In the genomic region with DNA sequence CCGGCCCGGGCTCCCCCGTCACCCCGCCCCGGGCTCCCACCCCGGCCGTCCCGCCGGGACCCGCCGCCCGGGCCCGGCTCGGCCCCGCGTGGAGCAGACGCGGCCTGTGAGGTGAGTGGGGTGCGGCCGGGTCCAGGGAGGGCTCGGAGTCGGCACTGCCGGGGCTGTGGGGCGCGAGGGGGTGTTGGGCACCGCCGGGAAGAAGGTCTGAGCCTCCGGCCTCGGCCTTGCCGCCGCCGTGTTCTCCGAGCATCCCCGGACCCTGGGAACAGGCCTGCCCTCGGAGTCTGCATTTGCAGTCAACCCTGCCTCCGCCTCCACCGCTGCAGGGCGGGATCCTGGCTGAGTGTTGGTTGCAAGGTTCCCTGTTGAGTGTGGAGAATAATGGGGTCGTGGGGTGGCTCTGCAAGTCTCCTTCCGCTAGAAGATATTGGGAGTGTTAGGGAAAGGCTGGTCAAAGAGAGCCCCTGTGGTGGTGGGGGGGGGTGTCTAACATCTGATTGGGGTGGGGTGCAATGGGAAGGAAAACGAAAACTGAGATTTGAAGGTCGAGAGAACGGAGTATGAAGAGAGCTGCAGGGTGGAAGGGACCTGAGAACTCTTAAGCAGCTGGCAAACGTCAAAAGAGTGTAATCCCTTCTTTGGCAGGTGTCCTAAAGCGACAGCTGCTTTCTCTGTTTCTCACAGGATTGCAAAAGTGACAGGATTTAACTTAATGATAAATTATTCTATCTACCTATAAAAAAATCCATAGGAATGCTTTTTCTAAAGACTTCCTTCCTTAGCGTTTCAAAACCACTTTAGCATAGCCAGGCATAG, we compare ENCODE assay signal across 8 mouse cellular contexts. TPM values are rescaled to one million over a fixed set of nuclear protein-coding genes. Genes with fewer than 3 reads are reported as not detected.
A peak's percentile ranks its signal among the peaks of the same experiment; 100 is the strongest.
DNase-seq lines count a peak whose midpoint lies in the region; ATAC-seq and TF ChIP-seq lines count a peak whose summit lies in the region.

No protein-coding gene starts in this region.

- H3K9ac ChIP-seq in heart, embryonic 14.5 days (ENCODE audit: low read length), result peak overlapping the region; percentile 92
- H3K9ac ChIP-seq in limb, embryonic 13.5 days, result peak overlapping the region; percentile 89
- peak overlapping the region; percentile 87 for H3K9ac ChIP-seq in neural tube, embryonic 13.5 days

- no peaks in the 10 kb centered on the region for H3K27me3 ChIP-seq in heart, embryonic 14.5 days (ENCODE audit: control insufficient read depth, insufficient read depth, low read length)
- H3K27me3 ChIP-seq in G1E (ENCODE audit: insufficient read depth, low read length), result no peaks in the 10 kb centered on the region
- no peaks in the 10 kb centered on the region for H3K27me3 ChIP-seq in limb, embryonic 13.5 days
- no peaks in the 10 kb centered on the region for H3K27me3 ChIP-seq in neural tube, embryonic 13.5 days

- no peak for TF ChIP-seq CTCF in G1E (IDR thresholded peaks at IDR 0.05; ENCODE audit: low read depth, low read length)

- peak overlapping the region; percentile 88 for H3K4me2 ChIP-seq in heart, embryonic 14.5 days (ENCODE audit: low read length)
- peak overlapping the region; percentile 90 for H3K4me2 ChIP-seq in limb, embryonic 13.5 days (replicated peaks)
- H3K4me2 ChIP-seq in neural tube, embryonic 13.5 days, result peak overlapping the region; percentile 98

- no peak for DNase-seq in heart, adult 9 months (ENCODE audit: low spot score in 2 of 2)
- DNase-seq in G1E (ENCODE audit: low spot score), result peak; percentile 52
- DNase-seq in ovary, postnatal 10 days (ENCODE audit: low spot score), result no peak
- DNase-seq in spleen, adult 12 weeks (ENCODE audit: low spot score), result no peak

- H3K9me3 ChIP-seq in heart, embryonic 14.5 days (ENCODE audit: control insufficient read depth, low read length), result no peaks in the 10 kb centered on the region
- H3K9me3 ChIP-seq in G1E (replicated peaks), result no peaks in the 10 kb centered on the region
- H3K9me3 ChIP-seq in limb, embryonic 13.5 days, result no peaks in the 10 kb centered on the region
- no peaks in the 10 kb centered on the region for H3K9me3 ChIP-seq in neural tube, embryonic 13.5 days

- peaks cover 3 to 22% of the 10 kb centered on the region in 2 experiments for H3K4me1 ChIP-seq in heart, embryonic 14.5 days (ENCODE audit: control insufficient read depth in 2 of 2, insufficient read depth in 2 of 2, low read length in 2 of 2)
- peaks cover 45% of the 10 kb centered on the region for H3K4me1 ChIP-seq in G1E (ENCODE audit: insufficient read depth, low read depth, low read length)
- H3K4me1 ChIP-seq in limb, embryonic 13.5 days, result peaks cover 39% of the 10 kb centered on the region
- H3K4me1 ChIP-seq in neural tube, embryonic 13.5 days (replicated peaks), result peaks cover 31% of the 10 kb centered on the region

- 0 out of 2 replicates have a peak, but pooled peaks have one; percentile 1 for ATAC-seq in heart, embryonic 14.5 days (ENCODE audit: insufficient number of reproducible peaks, insufficient read depth, low FRiP score, low read depth)
- ATAC-seq in G1E (ENCODE audit: extremely low read depth, insufficient number of reproducible peaks, low FRiP score, poor library complexity, severe bottlenecking), result peak; percentile 5; the same call in 1 of the 2 replicates
- ATAC-seq in erythroid progenitor cell, adult 5-6 weeks (replicated peaks; ENCODE audit: low FRiP score, poor library complexity, severe bottlenecking), result peak; percentile 43
- no peak; the same call in none of the 2 replicates for ATAC-seq in limb, embryonic 13.5 days (ENCODE audit: low FRiP score, low read depth)
- ATAC-seq in neural tube, embryonic 13.5 days (ENCODE audit: low read depth), result no peak; the same call in 1 of the 2 replicates

- H3K27ac ChIP-seq in heart, embryonic 14.5 days (replicated peaks in 1 of 2; ENCODE audit: control insufficient read depth in 1 of 2, insufficient read depth in 1 of 2, low read depth in 2 of 2, low read length in 2 of 2), result peak overlapping the region; percentile 87 to 92
- peak overlapping the region; percentile 93 for H3K27ac ChIP-seq in limb, embryonic 13.5 days
- peak overlapping the region; percentile 90 for H3K27ac ChIP-seq in neural tube, embryonic 13.5 days (replicated peaks)

- peak overlapping the region; percentile 68 to 93 for H3K4me3 ChIP-seq in heart, embryonic 14.5 days (ENCODE audit: control insufficient read depth in 1 of 2, insufficient read depth in 1 of 2, low read depth in 1 of 2, low read length in 2 of 2)
- peak overlapping the region; percentile 94 for H3K4me3 ChIP-seq in G1E (ENCODE audit: low read depth, low read length)
- peak overlapping the region; percentile 91 for H3K4me3 ChIP-seq in limb, embryonic 13.5 days
- peak overlapping the region; percentile 81 for H3K4me3 ChIP-seq in neural tube, embryonic 13.5 days

- H3K36me3 ChIP-seq in heart, embryonic 14.5 days (ENCODE audit: control insufficient read depth, insufficient read depth, low read length), result peaks cover 32% of the 10 kb centered on the region
- H3K36me3 ChIP-seq in G1E (replicated peaks), result peaks cover 67% of the 10 kb centered on the region
- H3K36me3 ChIP-seq in limb, embryonic 13.5 days, result peaks cover 34% of the 10 kb centered on the region
- H3K36me3 ChIP-seq in neural tube, embryonic 13.5 days, result peaks cover 22% of the 10 kb centered on the region

- WGBS in heart, embryonic 14.5 days, result under 1% methylated on average over 42 of the region's 46 CpGs
- WGBS in limb, embryonic 13.5 days, result 1% methylated on average over 39 of the region's 46 CpGs
- 1% methylated on average over 45 of the region's 46 CpGs for WGBS in neural tube, embryonic 13.5 days

RNA-seq across cellular contexts. Expression of a gene that starts 0.4 kb away (rescaled TPM):
- polyA plus RNA-seq in heart, embryonic 14.5 days (2014; fragmentation: Nextera tagmentation; extraction: Ambion mirVana), result 23.8 and 25.0 TPM in 2 replicates
- 82.2 and 121 TPM in 2 replicates for total RNA-seq in G1E (2014; fragmentation: Nextera tagmentation)
- 18.9 and 21.4 TPM in 2 replicates for total RNA-seq in G1E (2017)
- 72.3 and 76.3 TPM in 2 replicates for polyA plus RNA-seq in G1E (2012)
- total RNA-seq in erythroid progenitor cell, adult 5-6 weeks (2015; ENCODE audit: low replicate concordance), result 131 and 194 TPM in 2 replicates
- 90.5 and 96.5 TPM in 2 replicates for total RNA-seq in erythroid progenitor cell, adult 5-6 weeks (2017; ENCODE audit: low replicate concordance)
- 29.3 and 32.8 TPM in 2 replicates for polyA plus RNA-seq in limb, embryonic 13.5 days (2015; fragmentation: Nextera tagmentation; extraction: Ambion mirVana)
- polyA plus RNA-seq in neural tube, embryonic 13.5 days (2015; fragmentation: Nextera tagmentation; extraction: Ambion mirVana), result 7.2 and 9.4 TPM in 2 replicates

RNA-seq across cellular contexts. Expression of a gene that starts 0.5 kb away (rescaled TPM):
- polyA plus RNA-seq in heart, embryonic 14.5 days (2014; fragmentation: Nextera tagmentation; extraction: Ambion mirVana), result 79.2 and 79.6 TPM in 2 replicates
- total RNA-seq in G1E (2014; fragmentation: Nextera tagmentation) (52.4 and 52.8 TPM in 2 replicates), G1E (2017) (66.0 and 66.5 TPM in 2 replicates)
- polyA plus RNA-seq in G1E (2012), result 82.8 and 84.1 TPM in 2 replicates
- 141 and 176 TPM in 2 replicates for total RNA-seq in erythroid progenitor cell, adult 5-6 weeks (2015; ENCODE audit: low replicate concordance)
- total RNA-seq in erythroid progenitor cell, adult 5-6 weeks (2017; ENCODE audit: low replicate concordance), result 147 and 174 TPM in 2 replicates
- polyA plus RNA-seq in limb, embryonic 13.5 days (2015; fragmentation: Nextera tagmentation; extraction: Ambion mirVana), result 157 and 161 TPM in 2 replicates
- 101 and 115 TPM in 2 replicates for polyA plus RNA-seq in neural tube, embryonic 13.5 days (2015; fragmentation: Nextera tagmentation; extraction: Ambion mirVana)

RNA-seq across cellular contexts. Expression of a gene that starts 7.6 kb away (rescaled TPM):
- 10.2 and 11.0 TPM in 2 replicates for polyA plus RNA-seq in heart, embryonic 14.5 days (2014; fragmentation: Nextera tagmentation; extraction: Ambion mirVana)
- 29.6 and 32.4 TPM in 2 replicates for total RNA-seq in G1E (2014; fragmentation: Nextera tagmentation)
- 4.5 and 5.2 TPM in 2 replicates for total RNA-seq in G1E (2017)
- polyA plus RNA-seq in G1E (2012), result 5.6 and 6.0 TPM in 2 replicates
- total RNA-seq in erythroid progenitor cell, adult 5-6 weeks (2015; ENCODE audit: low replicate concordance), result 0.84 and 2.9 TPM in 2 replicates
- 2.3 and 3.0 TPM in 2 replicates for total RNA-seq in erythroid progenitor cell, adult 5-6 weeks (2017; ENCODE audit: low replicate concordance)
- 24.0 and 26.3 TPM in 2 replicates for polyA plus RNA-seq in limb, embryonic 13.5 days (2015; fragmentation: Nextera tagmentation; extraction: Ambion mirVana)
- 20.8 and 21.0 TPM in 2 replicates for polyA plus RNA-seq in neural tube, embryonic 13.5 days (2015; fragmentation: Nextera tagmentation; extraction: Ambion mirVana)

RNA-seq across cellular contexts. Expression of a gene that starts 12.0 kb away (rescaled TPM):
- polyA plus RNA-seq in heart, embryonic 14.5 days (2014; fragmentation: Nextera tagmentation; extraction: Ambion mirVana), result 0.15 and 0.27 TPM in 2 replicates
- not detected in 2 replicates for total RNA-seq in G1E (2014; fragmentation: Nextera tagmentation)
- total RNA-seq in G1E (2017), result 0.11 and 0.23 TPM in 2 replicates
- not detected in 2 replicates for polyA plus RNA-seq in G1E (2012)
- total RNA-seq in erythroid progenitor cell, adult 5-6 weeks (2015; ENCODE audit: low replicate concordance), result not detected in 2 replicates
- 1.9 and 6.4 TPM in 2 replicates for total RNA-seq in erythroid progenitor cell, adult 5-6 weeks (2017; ENCODE audit: low replicate concordance)
- 0.34 and 0.49 TPM in 2 replicates for polyA plus RNA-seq in limb, embryonic 13.5 days (2015; fragmentation: Nextera tagmentation; extraction: Ambion mirVana)
- polyA plus RNA-seq in neural tube, embryonic 13.5 days (2015; fragmentation: Nextera tagmentation; extraction: Ambion mirVana), result 0.53 TPM in 1 of 2 replicates, not detected in the other

RNA-seq across cellular contexts. Expression of a gene that starts 12.1 kb away (rescaled TPM):
- not detected in 2 replicates for polyA plus RNA-seq in heart, embryonic 14.5 days (2014; fragmentation: Nextera tagmentation; extraction: Ambion mirVana)
- total RNA-seq in G1E (2014; fragmentation: Nextera tagmentation) (not detected in 2 replicates), G1E (2017) (not detected in 2 replicates)
- not detected in 2 replicates for polyA plus RNA-seq in G1E (2012)
- total RNA-seq in erythroid progenitor cell, adult 5-6 weeks (2015; ENCODE audit: low replicate concordance), result not detected in 2 replicates
- total RNA-seq in erythroid progenitor cell, adult 5-6 weeks (2017; ENCODE audit: low replicate concordance), result not detected in 2 replicates
- polyA plus RNA-seq in limb, embryonic 13.5 days (2015; fragmentation: Nextera tagmentation; extraction: Ambion mirVana), result not detected in 2 replicates
- not detected in 2 replicates for polyA plus RNA-seq in neural tube, embryonic 13.5 days (2015; fragmentation: Nextera tagmentation; extraction: Ambion mirVana)

Comparison
In these comparisons a context has a peak if more than half of its experiments do, and no peak if none do; other contexts are left out.
1. ATAC-seq: peak in heart, embryonic 14.5 days (single experiment), G1E (single experiment) and erythroid progenitor cell, adult 5-6 weeks (single experiment); none in limb, embryonic 13.5 days (single experiment) and neural tube, embryonic 13.5 days (single experiment).
2. Peak in every context shown above with its lines, with median percentiles within 50 percentile points of each other: H3K27ac ChIP-seq, H3K4me2 ChIP-seq, H3K4me3 ChIP-seq and H3K9ac ChIP-seq.